Mouse (Mus musculus) bone marrow macrophage, adult 2 months (primary cell): ENCODE results near the gene Tcp10a.
"Not testable (repeated sequence)": the region's sequence is repeated elsewhere in the genome, so short reads cannot be mapped to it uniquely, and the experiment has no call there.

Source experiments
- CTCF ChIP-seq: IDR thresholded peaks from 2 replicates; pipeline ENCODE4 v1.5.1; 2012; ENCODE audit warnings: low read depth, mild to moderate bottlenecking, low read length, moderate library complexity
- POLR2A ChIP-seq: IDR thresholded peaks from 2 replicates; pipeline ENCODE4 v1.6.1; 2012; ENCODE audit warnings: mild to moderate bottlenecking, low read depth, low read length, borderline replicate concordance

DNA sequence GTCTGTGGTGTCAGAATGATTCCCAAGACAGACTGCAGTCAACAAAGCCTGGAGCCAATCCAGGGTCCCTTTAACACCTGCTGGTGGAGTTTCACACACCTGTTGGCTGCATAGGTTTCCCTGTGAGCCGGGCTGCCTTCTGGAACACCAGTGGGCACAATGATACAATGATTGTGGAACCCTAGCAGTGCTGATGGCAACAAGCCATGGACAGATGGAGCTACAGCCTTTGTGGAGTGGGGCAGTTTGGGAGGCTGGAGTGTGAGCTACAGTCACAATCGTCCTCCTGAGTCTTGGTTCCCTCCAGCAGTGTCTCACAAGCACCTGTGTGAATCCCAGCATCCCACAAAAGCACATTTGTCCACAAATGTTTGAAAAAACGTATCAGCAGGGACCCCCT lies 24.3 kb downstream of the Tcp10a start:
- not testable (repeated sequence) for TF ChIP-seq CTCF, POLR2A
